Mouse (Mus musculus) E14TG2a.4 (cell line): ENCODE results near the gene Mterf1a.
"Not testable (repeated sequence)": the region's sequence is repeated elsewhere in the genome, so short reads cannot be mapped to it uniquely, and the experiment has no call there.

Source experiments
- CTCF ChIP-seq: conservative IDR thresholded peaks from 2 replicates; pipeline ENCODE4 v1.5.1; 2014; ENCODE audit warnings: low read length
- POU5F1 ChIP-seq: IDR thresholded peaks from 2 replicates; pipeline ENCODE4 v1.6.1; 2014; ENCODE audit warnings: low read length, borderline replicate concordance

GRCm38 (mm10) chr5:3894294-3894619 lies 524 bp upstream of the Mterf1a start:
- TF ChIP-seq CTCF, POU5F1: not testable (repeated sequence)
